Mouse (Mus musculus): Measurements from ENCODE around the gene Iqcn. TPM values are rescaled to one million over a fixed set of nuclear protein-coding genes. Genes with fewer than 3 reads are reported as not detected.
A peak's percentile ranks its signal among the peaks of the same experiment; 100 is the strongest.

Gene Iqcn
- polyA plus RNA-seq, 1 experiment from 2014 or later: 0.05 TPM

DNA sequence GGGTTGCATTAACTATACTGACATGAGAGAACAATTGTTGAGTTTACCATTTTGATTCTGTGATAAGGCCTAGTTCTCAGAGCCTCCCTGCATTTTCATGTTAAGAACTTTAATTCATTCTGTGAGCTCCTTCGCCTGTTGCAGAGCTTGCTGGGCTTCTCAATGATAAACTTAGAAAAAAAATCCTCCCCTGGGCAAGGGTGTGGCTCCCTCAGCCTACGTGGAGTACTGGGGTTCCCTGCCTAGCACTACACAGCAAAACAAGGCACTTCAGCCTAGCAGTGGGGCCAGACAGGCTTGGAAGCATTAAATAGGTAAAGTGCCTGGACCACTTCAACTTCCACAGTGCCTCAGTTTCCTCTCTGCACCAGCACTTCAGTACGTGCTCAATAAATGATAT, 21.8 kb upstream of the Iqcn start:
- Histone ChIP-seq H3K27me3 (replicated peaks; ENCODE audit: low read depth, poor library complexity, severe bottlenecking) (no peaks in the 10 kb centered on the region), H3K27ac (replicated peaks) (0 out of 2 replicates have a peak overlapping the region, but pooled peaks have one; percentile 70), H3K4me3 (no peak overlapping the region), H3K9me3 (no peaks in the 10 kb centered on the region), H3K4me1 (peaks cover 24% of the 10 kb centered on the region), H3K36me3 (replicated peaks) (peaks cover 41% of the 10 kb centered on the region)
- WGBS: 72% methylated on average over 3 of the region's 3 CpGs
- DNase-seq (ENCODE audit: low spot score): no peak

DNA sequence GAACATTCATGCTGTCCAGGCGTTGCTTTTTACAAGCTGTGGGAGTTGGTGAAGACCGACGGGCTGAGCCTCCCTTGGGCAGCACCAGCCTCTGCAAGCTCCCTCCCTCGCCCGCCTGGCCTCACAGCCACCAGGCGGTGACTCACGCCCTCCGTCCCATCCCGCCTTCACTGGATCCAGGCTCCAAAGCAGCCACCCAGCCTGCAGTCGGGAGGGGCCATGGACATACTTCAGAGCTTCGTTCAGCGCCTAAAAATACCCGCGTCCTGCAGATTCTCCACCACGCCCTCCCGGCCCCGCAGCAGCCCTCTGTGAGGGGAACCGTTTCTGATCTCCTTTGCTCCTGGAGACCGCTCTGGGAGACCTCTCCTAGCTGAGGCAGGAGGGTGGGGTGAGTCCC, 21.1 kb upstream of the Iqcn start:
- peak; percentile 58 for DNase-seq (ENCODE audit: low spot score)
- no peaks in the 10 kb centered on the region for H3K27me3 ChIP-seq (replicated peaks; ENCODE audit: low read depth, poor library complexity, severe bottlenecking)
- 11% methylated on average over 19 of the region's 19 CpGs for WGBS
- peaks cover 35% of the 10 kb centered on the region for H3K36me3 ChIP-seq (replicated peaks)
- H3K9me3 ChIP-seq: no peaks in the 10 kb centered on the region
- peak overlapping the region; percentile 70 for H3K27ac ChIP-seq (replicated peaks)
- peak overlapping the region; percentile 42 for H3K4me3 ChIP-seq
- peaks cover 24% of the 10 kb centered on the region for H3K4me1 ChIP-seq

- H3K4me1 ChIP-seq: peaks cover 24% of the 10 kb centered on the region
- no peak overlapping the region for H3K4me3 ChIP-seq
- peaks cover 30% of the 10 kb centered on the region for H3K36me3 ChIP-seq (replicated peaks)
- peak; percentile 24 for DNase-seq (ENCODE audit: low spot score)
- no peaks in the 10 kb centered on the region for H3K27me3 ChIP-seq (replicated peaks; ENCODE audit: low read depth, poor library complexity, severe bottlenecking)
- H3K9me3 ChIP-seq: no peaks in the 10 kb centered on the region
- H3K27ac ChIP-seq (replicated peaks): peak overlapping the region; percentile 70
- 50% methylated on average over 3 of the region's 3 CpGs for WGBS
Measured at GRCm38 (mm10) chr8:70682692-70683091, 20.6 kb upstream of the Iqcn start.

DNA sequence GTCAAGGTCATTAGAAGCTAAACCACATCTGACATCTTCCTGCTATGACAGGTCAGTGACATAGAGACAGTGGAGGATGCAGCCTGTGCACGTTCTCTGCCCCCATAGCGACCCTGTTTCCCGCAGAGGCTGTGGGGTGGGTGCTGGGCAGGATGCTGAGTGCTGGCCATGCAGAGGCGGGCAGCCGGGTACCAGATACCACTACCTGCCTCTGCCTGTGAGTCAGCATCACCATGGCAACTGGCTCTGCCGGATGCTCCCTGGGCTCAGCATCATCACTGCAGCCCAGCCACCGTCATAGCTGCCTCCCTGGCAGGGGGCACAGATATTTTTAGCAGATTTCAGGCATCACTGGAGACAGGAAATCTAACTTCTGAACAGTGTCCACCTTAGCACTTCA, 19.0 kb upstream of the Iqcn start:
- Histone ChIP-seq H3K4me1 (peaks cover 23% of the 10 kb centered on the region), H3K27me3 (replicated peaks; ENCODE audit: low read depth, poor library complexity, severe bottlenecking) (no peaks in the 10 kb centered on the region), H3K27ac (replicated peaks) (peak overlapping the region; percentile 21; the same call in 1 of the 2 replicates), H3K9me3 (no peaks in the 10 kb centered on the region), H3K36me3 (replicated peaks) (peaks cover 17% of the 10 kb centered on the region), H3K4me3 (no peak overlapping the region)
- WGBS: 60% methylated on average over 7 of the region's 7 CpGs
- peak; percentile 23 for DNase-seq (ENCODE audit: low spot score)

GRCm38 (mm10) chr8:70687576-70687975, 15.7 kb upstream of the Iqcn start:
- H3K36me3 ChIP-seq (replicated peaks): 0 out of 2 replicates have a peak, but pooled peaks cover 4% of the 10 kb centered on the region
- H3K27ac ChIP-seq (replicated peaks): peak overlapping the region; percentile 55; the same call in 1 of the 2 replicates
- no peak for DNase-seq (ENCODE audit: low spot score)
- H3K9me3 ChIP-seq: no peaks in the 10 kb centered on the region
- H3K4me1 ChIP-seq: peaks cover 36% of the 10 kb centered on the region
- no peak overlapping the region for H3K4me3 ChIP-seq
- H3K27me3 ChIP-seq (replicated peaks; ENCODE audit: low read depth, poor library complexity, severe bottlenecking): no peaks in the 10 kb centered on the region
- WGBS: 89% methylated on average over 8 of the region's 8 CpGs

DNA sequence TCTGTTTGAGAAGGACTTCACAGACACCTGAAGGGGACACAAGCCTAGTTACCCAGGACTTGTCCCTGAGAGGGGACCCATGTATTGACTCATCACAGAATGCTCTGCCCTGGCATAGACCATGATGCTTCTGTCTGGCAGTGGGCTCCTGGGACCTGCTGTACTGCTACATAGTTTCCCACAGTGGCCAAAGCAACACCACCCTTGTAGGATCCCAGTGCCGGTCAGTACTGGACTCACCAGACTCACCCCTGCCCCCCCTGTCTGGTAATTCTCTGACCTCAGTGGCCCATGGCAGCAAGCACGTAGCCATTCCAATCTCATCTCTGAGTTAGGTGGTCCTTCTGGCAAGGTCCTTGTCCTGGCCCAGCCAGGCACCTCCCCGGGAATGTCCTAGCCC, 15.1 kb upstream of the Iqcn start:
- WGBS: 93% methylated on average over 3 of the region's 3 CpGs
- Histone ChIP-seq H3K4me3 (no peak overlapping the region), H3K9me3 (no peaks in the 10 kb centered on the region), H3K27ac (replicated peaks) (peak overlapping the region; percentile 55), H3K27me3 (replicated peaks; ENCODE audit: low read depth, poor library complexity, severe bottlenecking) (no peaks in the 10 kb centered on the region), H3K36me3 (replicated peaks) (0 out of 2 replicates have a peak, but pooled peaks cover 4% of the 10 kb centered on the region), H3K4me1 (peaks cover 37% of the 10 kb centered on the region)
- DNase-seq (ENCODE audit: low spot score): no peak

DNA sequence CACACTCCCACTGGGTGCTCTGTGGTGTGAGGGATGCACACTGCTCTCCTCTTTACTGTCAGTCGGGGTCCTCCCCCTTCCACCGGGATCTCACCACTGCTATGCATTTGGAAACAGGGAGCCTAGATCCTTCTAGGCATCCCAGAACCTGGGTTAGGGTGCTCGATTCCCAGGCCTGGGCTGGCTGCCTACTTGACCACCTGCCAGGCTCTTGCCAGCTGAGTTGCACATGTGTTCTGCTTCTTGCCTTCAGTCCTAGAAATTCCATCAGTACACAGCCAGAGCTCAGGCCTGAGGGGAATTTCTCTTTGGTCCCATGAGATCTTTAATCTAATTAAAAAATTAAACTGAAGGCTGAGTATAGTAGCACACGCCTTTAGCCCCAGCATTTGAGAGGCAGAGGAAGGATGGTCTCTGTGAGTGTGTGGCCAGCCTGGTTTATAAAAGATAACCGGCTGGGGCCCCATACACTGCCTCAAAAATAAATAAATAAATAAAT, 13.3 kb upstream of the Iqcn start:
- WGBS: 71% methylated on average over 5 of the region's 5 CpGs
- H3K36me3 ChIP-seq (replicated peaks): 0 out of 2 replicates have a peak, but pooled peaks cover 4% of the 10 kb centered on the region
- H3K9me3 ChIP-seq: no peaks in the 10 kb centered on the region
- H3K4me1 ChIP-seq: peaks cover 44% of the 10 kb centered on the region
- peak overlapping the region; percentile 67 for H3K27ac ChIP-seq (replicated peaks)
- no peak overlapping the region for H3K4me3 ChIP-seq
- DNase-seq (ENCODE audit: low spot score): no peak
- peaks cover under 1% of the 10 kb centered on the region for H3K27me3 ChIP-seq (replicated peaks; ENCODE audit: low read depth, poor library complexity, severe bottlenecking)

DNA sequence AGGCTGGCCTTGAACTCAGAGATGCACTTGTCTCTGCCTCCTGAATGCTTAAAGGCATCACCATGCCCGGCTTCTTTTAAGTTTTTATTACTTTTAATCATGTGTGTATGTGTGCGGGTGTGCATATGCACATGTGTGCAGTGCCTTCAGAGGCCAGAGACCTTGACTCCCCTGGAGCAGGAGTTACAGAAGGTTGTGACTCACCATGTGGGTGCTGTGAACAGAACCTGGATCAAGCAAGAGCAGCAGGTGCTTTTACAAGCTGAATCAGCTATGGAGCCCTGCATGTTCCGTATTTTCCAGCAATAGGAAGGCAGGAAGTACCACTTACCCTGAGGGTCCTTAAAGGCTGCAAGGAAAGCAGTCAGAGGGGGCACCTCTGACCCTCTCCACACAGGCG, 12.0 kb upstream of the Iqcn start:
- Histone ChIP-seq H3K9me3 (no peaks in the 10 kb centered on the region), H3K27ac (replicated peaks) (peak overlapping the region; percentile 99), H3K36me3 (replicated peaks) (0 out of 2 replicates have a peak, but pooled peaks cover 4% of the 10 kb centered on the region), H3K4me3 (peak overlapping the region; percentile 51), H3K4me1 (peaks cover 57% of the 10 kb centered on the region), H3K27me3 (replicated peaks; ENCODE audit: low read depth, poor library complexity, severe bottlenecking) (peaks cover 10% of the 10 kb centered on the region)
- WGBS: 47% methylated on average over 4 of the region's 4 CpGs
- no peak for DNase-seq (ENCODE audit: low spot score)

DNA sequence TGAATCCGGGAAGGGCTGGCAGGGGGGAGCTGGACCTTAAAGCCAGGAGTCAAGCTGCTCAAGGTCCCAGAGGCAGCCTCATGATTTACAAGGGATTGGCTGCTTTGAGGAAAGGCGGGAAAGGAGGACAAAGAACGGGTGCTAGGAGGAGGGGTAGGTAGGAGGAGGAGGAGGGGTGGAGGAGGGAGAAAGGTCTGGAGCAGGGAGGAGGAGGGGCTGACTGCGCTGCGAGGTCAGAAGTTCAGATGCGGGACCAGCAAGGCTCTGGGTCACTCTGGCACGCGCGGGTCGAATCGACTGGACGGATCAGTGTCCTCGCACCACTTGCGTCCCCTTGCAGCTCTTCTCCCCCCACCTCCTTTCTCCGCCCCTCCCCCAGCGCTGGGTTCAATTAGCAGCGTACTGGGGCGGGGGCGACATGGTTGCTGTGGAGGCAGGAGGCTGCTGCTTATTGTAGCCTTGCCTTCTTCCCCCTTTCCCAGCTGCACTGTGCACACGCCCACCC, 11.5 kb upstream of the Iqcn start:
- Histone ChIP-seq H3K4me1 (peaks cover 62% of the 10 kb centered on the region), H3K27ac (replicated peaks) (peak overlapping the region; percentile 99), H3K9me3 (no peaks in the 10 kb centered on the region), H3K27me3 (replicated peaks; ENCODE audit: low read depth, poor library complexity, severe bottlenecking) (peaks cover 10% of the 10 kb centered on the region), H3K36me3 (replicated peaks) (0 out of 2 replicates have a peak, but pooled peaks cover 4% of the 10 kb centered on the region), H3K4me3 (peak overlapping the region; percentile 51)
- DNase-seq (ENCODE audit: low spot score): peak; percentile 95
- under 1% methylated on average over 20 of the region's 20 CpGs for WGBS

DNA sequence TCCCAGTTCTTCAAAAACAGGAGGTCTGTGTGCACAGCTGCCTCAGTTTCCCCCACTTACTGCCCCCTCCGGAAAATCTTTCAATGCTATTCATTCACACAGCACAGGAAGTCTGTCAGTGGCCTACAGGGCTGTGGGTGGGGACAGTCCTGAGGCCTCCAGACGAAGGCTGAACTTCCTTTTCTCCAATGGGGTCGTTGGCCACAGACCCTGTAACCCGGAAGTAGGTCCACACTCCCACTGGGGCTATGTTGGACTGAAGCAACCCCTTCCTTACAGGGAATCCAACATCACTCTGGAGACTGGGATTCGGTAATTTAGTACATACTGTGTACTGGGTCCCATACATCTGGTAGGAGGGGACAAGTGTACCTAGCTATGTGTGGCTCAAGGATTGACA, 9.6 kb upstream of the Iqcn start:
- peaks cover 10% of the 10 kb centered on the region for H3K27me3 ChIP-seq (replicated peaks; ENCODE audit: low read depth, poor library complexity, severe bottlenecking)
- H3K27ac ChIP-seq (replicated peaks): peak overlapping the region; percentile 76
- peaks cover 78% of the 10 kb centered on the region for H3K4me1 ChIP-seq
- 65% methylated on average over 5 of the region's 5 CpGs for whole genome bisulfite sequencing
- H3K4me3 ChIP-seq: 0 out of 2 replicates have a peak overlapping the region, but pooled peaks have one; percentile 8
- DNase-seq (ENCODE audit: low spot score): no peak
- H3K9me3 ChIP-seq: no peaks in the 10 kb centered on the region
- H3K36me3 ChIP-seq (replicated peaks): 0 out of 2 replicates have a peak, but pooled peaks cover under 1% of the 10 kb centered on the region

DNA sequence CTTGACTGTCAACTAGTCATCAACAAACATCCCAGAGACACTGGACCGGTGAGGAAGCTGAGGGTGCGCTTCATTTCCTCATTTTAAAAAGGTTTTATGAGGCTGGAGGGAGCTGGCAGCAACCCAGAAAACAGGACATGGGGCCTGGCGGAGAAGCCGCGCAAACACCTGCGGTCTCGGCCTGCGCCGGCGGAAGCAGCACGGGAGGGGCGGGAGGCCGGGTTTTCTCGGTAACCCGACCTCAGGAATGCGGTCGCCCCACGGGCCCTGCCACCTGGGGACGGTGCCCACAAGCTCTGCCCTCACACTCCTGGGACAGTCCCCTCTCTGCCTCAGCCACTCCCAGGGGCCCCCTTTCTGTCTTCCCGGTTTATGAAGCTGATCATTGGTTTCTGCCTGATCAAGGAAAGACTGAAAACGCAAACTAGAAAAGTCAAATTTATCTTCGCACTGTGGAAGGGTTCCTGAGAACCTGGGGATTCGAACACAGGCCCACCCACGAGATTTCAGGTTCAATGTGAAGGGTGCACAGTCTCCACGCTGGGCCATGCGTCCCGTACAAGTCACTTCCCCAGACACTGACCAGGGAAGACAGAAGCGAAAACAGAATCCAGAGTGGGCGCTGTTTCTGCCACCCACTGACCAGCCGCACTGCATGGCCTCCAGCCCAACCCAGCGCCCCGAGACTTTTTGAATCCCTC, 7.8 kb upstream of the Iqcn start:
- peak overlapping the region; percentile 97 for H3K4me3 ChIP-seq
- H3K27ac ChIP-seq (replicated peaks): peak overlapping the region; percentile 97

GRCm38 (mm10) chr8:70696019-70696885, 7.0 kb upstream of the Iqcn start:
- Histone ChIP-seq H3K4me3 (peak overlapping the region; percentile 97), H3K27ac (replicated peaks) (peak overlapping the region; percentile 97), H3K9me3 (no peaks in the 10 kb centered on the region), H3K36me3 (replicated peaks) (peaks cover 3% of the 10 kb centered on the region; the same call in 1 of the 2 replicates), H3K27me3 (replicated peaks; ENCODE audit: low read depth, poor library complexity, severe bottlenecking) (peaks cover 10% of the 10 kb centered on the region), H3K4me1 (peaks cover 75% of the 10 kb centered on the region)
- DNase-seq (ENCODE audit: low spot score): peak; percentile 90
- WGBS: 7% methylated on average over 31 of the region's 31 CpGs

More for the DNA sequence above, 7.8 kb upstream of the Iqcn start:
- Histone ChIP-seq H3K36me3 (replicated peaks) (no peaks in the 10 kb centered on the region), H3K27me3 (replicated peaks; ENCODE audit: low read depth, poor library complexity, severe bottlenecking) (peaks cover 10% of the 10 kb centered on the region), H3K4me1 (peaks cover 72% of the 10 kb centered on the region), H3K9me3 (no peaks in the 10 kb centered on the region)
- DNase-seq (ENCODE audit: low spot score): peak; percentile 73
- WGBS: 29% methylated on average over 32 of the region's 32 CpGs
